Mouse (Mus musculus) adrenal gland, postnatal 14 days (tissue): ENCODE measurements around the gene Fezf1. TPM values are rescaled to one million over a fixed set of nuclear protein-coding genes. Genes with fewer than 3 reads are reported as not detected.

Experiments used
- DNase-seq: peaks from one replicate; pipeline ENCODE4 v3.0.0; 2021; ENCODE audit warnings: mixed read lengths
- total RNA-seq: library from RNA; stranded (reverse); gene quantifications from 2 replicates; pipeline ENCODE4 v1.2.3, GENCODE M21; 2021

Fezf1 gene
- total RNA-seq, 1 experiment from 2014 or later = not detected

DNA sequence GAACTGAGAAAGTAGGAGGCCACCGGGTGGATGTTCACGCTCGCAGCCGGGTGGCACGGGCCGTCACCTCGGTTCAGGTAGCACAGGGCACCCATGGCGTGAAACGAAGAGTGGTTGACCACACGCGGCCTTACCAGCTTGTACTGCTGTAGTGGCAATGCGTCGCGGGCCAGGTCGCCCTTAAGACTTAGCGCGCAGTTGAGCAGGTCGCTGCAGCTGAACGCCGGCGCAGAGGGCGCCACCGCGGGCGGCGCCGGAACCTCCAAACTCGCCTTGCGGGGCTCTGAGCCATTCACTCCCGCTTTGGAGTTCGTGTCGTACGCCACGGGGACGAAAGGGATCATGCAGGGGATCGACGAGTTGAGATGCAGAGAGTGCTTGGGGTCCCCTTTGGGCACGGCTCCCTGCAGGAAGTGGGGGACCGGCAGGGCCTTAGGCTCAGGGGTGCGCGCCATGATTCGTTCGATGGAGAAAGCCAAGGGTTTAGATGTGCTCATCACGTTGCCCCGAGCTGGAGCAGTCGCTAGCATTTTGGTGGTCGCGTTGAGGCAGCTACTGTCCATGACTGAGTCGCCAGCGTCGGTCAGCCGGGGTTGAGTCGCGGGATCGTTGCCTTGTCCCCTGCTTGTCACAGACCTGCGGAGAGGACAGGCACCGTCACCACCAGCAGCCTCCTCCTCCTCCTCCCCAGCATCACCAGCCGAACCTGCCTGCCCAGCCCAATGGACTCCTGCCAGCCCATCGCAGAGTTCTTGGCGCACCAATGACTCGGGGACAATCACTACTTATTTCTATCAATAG is 450 bp downstream of the Fezf1 start:
- no peak for DNase-seq

DNA sequence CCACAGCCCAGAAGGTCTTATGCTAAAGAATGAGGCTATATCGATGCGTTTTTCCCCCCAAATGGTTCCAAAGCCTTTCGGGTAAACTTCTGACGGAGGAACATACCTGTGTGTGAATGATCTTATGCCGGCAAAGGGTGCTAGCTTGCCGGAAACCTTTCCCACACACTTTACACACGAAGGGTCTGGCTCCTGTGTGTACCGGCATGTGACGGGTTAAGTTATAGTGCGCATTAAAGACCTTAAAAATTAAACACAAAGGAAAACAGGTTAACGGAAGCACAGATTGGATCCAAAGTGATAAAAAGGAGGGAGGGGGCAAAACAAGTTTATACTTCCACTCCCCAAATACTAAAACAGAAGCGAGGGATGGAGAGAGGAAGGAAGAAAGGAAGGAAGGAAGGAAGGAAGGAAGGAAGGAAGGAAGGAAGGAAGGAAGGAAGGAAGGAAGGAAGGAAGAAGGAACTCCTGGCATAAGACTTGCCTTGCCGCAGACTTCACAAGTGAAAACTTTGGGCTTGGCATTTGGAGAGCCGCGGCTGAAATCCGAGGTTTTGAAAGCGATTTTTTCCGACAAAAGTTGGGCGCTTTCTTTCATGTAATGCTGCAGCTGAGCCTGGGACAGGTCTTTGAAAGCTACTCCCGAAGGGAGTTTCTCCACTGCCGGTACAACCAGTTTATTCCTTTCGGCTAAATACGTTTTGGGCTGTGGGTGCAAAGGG is 1.2 kb downstream of the Fezf1 start:
- DNase-seq = no peak

DNA sequence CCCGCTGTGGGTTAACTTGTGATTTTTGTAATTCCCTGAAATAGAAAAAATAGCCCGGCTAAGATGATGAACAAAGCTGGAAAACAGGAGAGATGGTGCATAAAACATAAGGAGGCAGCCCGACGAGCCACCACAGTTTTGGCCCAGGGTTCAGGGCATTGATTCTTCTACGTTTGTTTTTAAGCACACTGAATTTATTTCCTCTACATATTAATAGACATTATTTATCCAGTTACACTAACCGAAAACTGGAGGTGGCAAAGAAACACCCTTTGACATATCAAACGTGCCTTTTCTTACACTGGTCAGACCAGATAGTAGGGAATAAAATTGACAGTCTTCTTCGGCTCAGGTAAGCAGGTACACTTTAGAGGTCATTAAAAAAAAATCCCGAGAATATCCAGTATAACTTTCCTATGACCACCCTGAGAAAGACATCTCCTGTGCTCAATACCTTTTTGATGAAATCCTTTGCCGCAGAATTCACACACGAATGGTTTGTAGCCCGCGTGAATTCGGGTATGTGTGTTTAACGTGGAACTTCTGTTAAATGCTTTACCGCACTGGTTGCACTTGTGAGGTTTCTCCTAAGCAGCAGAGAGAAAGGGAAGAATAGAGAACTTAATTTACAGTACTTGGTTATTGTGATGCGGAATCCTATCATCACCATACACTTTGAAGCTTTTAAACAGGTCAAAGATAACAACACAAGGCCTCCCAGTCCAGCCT is 1.9 kb downstream of the Fezf1 start:
- no peak for DNase-seq

DNA sequence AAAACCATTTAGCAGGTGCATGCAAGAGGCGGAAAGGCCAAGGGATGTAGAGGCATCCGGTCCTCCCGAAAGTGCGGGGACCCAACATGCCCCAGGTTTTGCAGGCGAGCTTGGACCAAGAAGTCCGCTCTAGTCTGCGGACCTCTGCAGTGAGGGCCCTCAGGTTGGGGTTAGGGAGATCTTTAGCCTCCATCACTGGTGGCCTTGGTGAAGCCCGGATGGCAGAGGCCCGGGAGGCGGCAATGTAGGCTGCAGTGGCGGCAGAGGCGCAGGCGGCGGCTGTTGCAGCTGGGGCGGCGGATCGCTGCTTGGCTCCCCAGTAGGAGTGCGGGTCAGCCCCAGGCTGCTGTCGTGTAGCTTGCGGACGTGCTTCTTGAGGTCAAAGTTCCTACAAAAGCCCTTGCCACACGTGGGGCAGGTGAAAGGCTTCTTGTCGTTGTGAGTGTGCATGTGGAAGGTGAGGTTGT is 2.6 kb downstream of the Fezf1 start:
- no peak for DNase-seq

DNA sequence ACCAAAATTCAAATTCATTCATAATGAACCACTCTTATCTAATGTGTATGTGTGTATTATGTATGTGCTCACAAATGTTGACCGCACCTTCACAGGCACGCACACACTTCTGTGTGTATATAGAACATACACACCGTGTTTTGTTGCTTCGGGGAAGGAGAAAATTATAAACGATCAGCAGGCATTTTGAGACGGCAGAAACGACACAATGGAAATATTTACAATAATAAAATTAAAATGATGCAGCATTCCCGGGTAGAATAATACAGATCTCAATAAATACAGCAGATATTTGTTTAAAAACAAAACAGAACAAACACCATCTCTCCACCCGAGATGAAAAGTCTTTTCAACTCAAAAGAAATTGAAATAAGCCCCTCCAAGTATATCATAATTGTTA is 3.0 kb downstream of the Fezf1 start:
- no peak for DNase-seq

DNA sequence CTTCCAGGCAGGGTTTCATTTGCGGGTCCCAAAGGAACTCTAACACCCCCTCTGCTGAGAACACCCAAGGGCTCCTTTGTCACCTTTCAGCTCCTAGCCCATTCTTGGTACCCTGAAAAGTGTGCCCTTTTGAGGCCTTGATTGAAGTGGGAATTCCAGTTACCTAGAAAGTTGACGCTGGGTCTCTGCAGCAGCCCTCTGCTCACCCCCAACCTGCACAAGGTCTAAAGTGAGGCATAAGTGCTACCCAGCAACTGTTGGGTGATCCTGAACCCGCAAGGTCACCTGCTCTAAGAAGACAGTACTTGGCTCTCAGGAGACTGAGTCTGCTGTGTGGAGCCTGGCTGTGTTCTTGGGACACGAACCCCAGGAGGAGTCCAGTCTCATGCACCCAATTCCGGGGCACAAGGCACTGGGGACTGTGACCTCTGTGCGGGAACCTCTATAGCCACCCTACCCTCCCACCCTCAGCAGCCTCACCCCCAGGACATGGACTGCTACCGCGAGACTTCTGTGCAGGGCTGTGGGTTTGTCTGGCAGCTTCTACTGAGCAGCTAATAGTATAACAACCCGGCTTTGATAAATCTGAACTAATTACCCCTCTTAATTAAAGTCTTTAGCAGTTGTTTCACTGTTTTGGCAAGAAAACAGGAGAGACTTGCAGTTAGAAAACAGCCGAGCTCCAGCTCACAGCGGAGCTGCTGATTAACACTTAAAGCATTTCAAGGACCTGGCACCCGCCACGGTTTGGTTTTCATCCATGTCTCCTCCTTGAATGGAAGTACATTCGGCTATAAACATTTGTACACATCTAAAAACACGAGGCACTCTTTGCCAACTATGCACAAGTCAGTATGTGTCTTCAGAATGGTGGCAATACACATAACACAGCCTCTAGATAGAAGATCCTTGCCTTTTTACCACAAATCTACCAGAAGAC is 4.1 kb downstream of the Fezf1 start:
- DNase-seq = no peak

DNA sequence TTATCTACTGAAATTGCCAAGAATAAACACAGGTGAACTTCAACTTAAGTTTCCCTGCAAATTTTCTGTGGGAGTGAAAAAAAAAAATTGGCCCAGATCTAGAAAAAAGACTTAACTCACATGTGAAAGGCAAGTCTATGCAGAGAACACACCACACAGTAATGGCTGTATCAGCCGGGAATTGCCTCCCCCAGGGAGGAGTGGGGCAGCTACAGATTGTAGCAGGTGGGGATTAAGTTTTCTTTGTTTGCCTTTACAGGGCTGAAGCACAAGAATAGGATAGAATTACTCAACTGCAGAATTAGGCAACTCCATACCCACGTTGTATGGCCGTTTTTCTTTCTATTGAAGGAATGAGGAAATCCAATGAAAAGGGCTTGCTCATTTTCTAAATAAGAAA is 36.7 kb downstream of the Fezf1 start:
- no peak for DNase-seq

DNA sequence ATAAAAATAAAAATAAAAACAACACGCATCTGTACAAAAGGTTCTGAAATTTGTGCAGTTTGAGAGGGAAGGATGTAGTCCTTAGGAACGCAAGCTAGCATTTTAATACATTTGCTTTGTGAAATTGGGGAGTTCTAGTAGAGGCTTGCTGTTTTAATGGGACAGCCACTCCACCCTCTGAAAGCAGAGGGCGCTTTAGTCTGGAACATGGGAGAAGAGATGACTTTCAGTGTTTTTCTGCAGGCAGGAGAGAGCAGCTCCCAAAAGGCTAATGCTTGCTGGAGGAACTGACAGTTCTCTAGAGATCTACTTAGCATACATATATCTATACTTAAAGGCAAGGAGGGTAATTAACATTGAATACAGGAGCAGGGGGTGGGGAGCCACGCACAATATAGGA is 40.4 kb downstream of the Fezf1 start:
- no peak for DNase-seq

DNA sequence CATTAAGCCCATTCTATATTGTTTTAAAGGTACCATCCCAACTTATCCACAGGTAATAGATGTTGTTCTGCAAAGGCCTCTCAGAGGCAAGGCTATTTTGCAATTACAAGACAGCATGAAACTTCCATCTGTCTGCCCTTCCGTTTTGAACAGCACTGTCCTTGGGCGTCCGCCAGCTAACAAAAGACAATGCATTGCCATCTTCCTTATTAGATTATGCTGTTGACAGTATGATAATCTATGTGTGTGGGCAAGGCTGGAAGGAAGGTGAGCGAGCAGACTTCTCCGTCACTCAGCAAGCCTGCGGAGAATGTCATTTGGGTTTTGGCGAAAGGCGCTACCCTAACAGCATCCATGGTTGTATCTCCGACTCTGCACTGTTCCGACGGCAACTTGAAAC is 45.5 kb downstream of the Fezf1 start:
- DNase-seq = peak; percentile 31

Other genes with a start within 250 kb of the Fezf1 start
- gene Aass, start 115.4 kb downstream of the Fezf1 start, total RNA-seq = 2.0 and 18.8 TPM in 2 replicates